Mouse (Mus musculus) bone marrow, adult 2 months (tissue): ENCODE data around the gene Fars2.

Experiments used
- CTCF ChIP-seq: fragments of 200-500 bp; IDR thresholded peaks from 2 replicates; pipeline ENCODE4 v1.5.1; 2011; ENCODE audit warnings: low read length, control low read depth; ENCODE audit not compliant: control insufficient read depth, insufficient read depth
- POLR2A ChIP-seq: fragments of 200-500 bp; IDR thresholded peaks from 2 replicates; pipeline ENCODE4 v1.6.1; 2011; ENCODE audit warnings: low read depth, mild to moderate bottlenecking, control low read depth, low read length, borderline replicate concordance; ENCODE audit not compliant: control insufficient read depth

GRCm38 (mm10) chr13:36467849-36468248, 350.6 kb downstream of the Fars2 start:
- TF ChIP-seq CTCF: no peak
- TF ChIP-seq POLR2A: no peak
